Mouse (Mus musculus) urinary bladder, postnatal 25 days (tissue): ENCODE results near the gene Atxn10.

Source experiments
- DNase-seq: peaks from one replicate; pipeline ENCODE4 v3.0.0; 2022; ENCODE audit warnings: low spot score

Gene Atxn10

DNA sequence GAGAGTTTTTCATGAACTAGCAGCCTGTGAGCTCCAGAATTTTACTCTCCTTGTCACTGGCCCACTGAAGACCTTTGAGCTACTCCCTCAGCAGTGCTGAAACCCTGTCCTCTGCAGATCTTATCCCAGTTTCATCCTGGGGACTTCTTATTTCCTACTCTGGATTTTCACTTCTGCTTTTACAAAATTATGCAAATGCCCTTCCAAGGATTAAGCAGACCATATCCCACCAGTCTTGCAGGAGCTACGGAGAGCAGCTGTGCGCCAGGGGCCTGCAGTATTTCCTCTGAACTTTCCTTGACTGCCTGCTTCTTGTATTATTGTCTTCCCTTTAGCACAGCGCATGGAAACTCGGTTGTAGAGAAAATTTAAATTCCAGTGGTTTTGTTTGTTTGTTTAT is 68.7 kb downstream of the Atxn10 start:
- no peak for DNase-seq

GRCm38 (mm10) chr15:85405567-85405966 is 69.5 kb downstream of the Atxn10 start:
- no peak for DNase-seq

DNA sequence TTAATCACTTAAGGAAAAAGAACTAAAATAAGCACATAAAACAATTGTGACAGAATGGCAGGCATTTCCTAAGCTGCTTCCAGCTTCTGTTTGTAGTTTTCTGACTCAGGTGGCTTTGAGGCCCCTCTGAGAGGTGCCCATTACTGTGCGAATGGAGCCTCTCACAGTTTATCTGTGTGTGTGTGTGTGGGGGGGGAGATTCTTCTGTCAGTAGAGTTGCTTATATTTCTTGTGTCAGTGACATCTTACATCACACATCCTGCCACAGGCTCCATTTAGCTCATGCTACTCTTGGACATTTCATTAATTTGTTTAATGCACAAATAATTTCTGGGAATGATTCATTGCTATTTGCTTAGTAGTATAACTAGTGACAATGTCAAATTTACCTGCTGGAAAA is 70.8 kb downstream of the Atxn10 start:
- no peak for DNase-seq

DNA sequence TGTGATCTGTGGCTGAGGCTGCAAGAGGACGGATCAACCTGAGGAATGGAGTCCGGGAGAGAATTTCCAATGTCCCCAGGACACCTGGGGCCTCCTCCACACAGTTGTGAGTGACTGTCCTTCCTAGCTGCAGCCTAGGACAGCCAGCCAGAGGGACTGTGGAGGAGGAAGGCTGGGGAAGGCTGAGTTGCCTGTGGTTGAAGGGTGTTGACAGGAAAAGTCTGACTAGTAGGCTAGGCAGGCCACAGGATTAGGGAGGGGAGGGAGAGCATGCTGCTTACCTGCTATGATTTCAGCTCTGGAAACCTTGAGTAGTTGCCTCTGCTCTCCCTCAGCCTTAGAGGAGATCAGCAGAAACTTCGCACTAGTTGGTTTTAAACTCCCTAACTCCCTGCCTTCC is 71.3 kb downstream of the Atxn10 start:
- no peak for DNase-seq

DNA sequence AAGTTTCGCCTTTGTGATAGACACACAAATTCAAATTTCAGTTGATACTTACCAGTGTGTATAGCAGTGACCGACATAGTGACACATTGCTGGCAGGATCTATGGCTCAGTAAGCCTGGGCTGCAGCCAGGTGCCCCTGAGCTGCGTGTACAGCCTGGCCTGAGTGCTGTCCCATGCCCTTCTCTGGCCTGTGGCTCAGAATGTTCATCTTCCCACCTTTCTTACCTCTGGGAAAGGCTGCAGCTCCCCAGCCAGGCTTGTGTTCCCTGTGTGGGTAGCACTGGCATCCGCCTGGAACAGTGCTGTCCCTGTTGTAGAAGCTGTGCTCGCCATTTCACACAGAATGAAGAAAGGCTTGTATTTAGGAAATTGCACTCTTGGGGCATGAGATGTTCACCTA is 72.7 kb downstream of the Atxn10 start:
- DNase-seq: no peak

DNA sequence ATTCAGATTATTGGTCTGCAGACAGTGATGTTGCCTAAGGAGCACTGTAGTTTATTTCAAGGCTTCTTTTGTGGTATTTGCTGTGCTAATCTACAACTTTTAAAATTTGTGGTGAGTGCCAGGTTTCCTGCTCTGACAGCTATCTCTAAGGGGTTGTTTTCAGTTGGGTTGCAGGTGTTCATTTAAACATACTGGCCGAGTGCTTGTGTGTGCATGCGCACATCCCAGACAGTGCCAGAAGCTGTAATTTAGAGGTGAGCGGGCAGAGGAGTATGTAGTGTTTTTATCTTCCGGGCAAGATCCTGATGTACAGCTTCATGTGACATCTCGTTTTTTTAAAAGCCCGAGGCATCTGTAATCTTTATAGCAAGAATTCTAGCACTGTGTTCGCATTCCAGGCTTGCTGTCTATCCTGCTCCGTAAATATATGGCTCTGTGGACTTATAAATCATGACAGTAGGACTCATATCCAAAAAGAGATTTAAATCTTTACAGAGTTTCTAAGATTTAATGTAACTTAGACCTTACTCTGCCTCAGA is 73.3 kb downstream of the Atxn10 start:
- no peak for DNase-seq

GRCm38 (mm10) chr15:85409836-85410235 is 73.8 kb downstream of the Atxn10 start:
- no peak for DNase-seq

DNA sequence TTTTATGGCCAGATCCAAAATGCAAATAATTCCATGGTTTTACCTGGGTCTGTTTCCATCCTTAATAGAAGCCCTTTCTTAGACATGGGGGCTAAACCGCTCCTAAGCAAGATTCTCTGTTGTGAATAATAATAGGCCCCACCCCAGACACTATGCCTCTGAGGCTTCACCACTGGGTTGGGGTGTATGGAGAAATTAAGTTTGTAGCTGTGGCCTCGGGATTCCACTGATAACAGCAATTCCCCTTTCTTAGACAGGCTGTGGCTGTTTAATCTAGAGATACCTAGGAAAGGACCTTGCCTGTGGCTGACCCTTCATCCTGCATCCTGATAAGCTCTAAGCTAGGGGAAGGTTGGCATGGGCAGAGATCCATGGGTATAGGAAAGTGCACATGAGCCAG is 78.6 kb downstream of the Atxn10 start:
- DNase-seq: no peak

GRCm38 (mm10) chr15:85420686-85421085 is 84.6 kb downstream of the Atxn10 start:
- no peak for DNase-seq

DNA sequence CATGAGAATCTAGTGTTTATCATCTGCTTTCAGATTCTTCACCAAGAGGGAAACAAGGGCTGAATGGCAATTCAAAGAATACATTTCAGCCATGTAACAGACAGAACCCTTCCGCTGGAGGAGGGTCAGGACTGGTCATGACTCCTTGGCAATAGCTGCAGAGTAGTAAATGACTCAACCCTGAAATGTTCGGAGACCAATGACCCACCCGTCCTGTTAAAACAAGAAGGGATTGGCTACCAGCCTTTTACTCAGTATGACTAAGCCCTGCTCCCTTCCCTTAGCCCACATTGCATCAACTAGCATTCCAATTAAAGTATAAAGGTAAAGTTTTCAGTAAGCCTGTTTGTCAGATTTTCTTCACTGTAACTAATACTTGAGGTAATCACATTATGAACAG is 88.2 kb downstream of the Atxn10 start:
- DNase-seq: peak; percentile 31

- no peak for DNase-seq
Observed at GRCm38 (mm10) chr15:85428140-85428539, 92.1 kb downstream of the Atxn10 start.

DNA sequence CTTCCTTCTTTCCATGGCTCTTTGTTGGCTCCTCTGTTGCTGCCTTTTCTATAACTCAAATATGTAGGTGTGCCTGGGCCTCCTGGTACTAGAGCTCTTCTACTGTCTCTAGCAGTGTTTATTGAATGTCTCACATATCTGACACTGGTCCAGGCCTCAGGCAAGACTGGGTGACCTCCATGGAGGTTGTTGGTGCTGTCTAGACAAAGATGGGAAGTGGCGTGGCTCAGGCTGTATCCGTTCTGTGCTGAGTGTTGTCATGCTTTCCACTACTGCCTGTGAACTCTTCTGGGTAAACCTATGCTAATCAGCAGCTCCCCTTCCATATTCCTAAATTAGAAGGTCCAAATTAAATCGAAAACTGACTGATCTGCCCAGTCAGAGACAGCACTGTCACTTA is 106.5 kb downstream of the Atxn10 start:
- no peak for DNase-seq

DNA sequence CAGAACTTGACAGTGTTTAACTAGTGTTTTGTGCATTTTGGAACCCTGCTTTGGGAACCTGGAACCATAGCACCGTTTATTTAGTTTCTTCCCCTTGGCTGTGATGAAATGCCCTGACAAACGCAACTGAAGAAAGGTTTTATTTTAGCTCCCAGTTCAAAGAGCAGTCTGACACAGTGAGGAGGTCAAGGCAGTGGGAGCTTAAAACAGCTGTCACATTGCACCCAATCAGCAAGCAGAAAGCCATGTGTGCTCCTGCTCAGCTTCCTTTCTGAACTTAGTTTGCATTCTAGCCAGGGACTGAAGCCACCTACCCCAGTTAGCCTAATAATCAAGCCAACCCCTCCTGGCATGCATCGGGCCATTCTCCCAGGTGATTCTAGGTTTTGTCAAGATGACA is 110.6 kb downstream of the Atxn10 start:
- no peak for DNase-seq

DNA sequence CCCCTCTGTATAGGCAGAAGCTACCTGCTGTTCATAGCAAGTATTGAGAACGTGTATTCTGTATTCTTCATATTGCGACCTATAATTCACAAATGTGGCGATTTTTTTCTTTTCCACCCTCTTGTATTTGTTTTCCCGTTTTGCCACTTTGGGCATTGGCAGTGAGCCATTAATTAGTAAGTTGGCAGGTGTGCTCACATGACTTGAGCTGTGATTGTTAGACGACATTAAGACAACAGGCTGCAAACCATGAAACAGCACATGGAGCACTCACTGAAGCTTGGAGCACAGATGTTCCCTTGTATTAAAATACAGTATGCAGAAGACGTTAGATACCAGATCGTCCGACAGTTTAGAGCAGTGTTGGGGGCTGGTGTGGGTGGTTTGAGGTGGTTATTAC is 120.8 kb downstream of the Atxn10 start:
- no peak for DNase-seq

- DNase-seq: no peak
Observed at GRCm38 (mm10) chr15:85457838-85458237, 121.8 kb downstream of the Atxn10 start.

GRCm38 (mm10) chr15:85458631-85459082 is 122.6 kb downstream of the Atxn10 start:
- no peak for DNase-seq

DNA sequence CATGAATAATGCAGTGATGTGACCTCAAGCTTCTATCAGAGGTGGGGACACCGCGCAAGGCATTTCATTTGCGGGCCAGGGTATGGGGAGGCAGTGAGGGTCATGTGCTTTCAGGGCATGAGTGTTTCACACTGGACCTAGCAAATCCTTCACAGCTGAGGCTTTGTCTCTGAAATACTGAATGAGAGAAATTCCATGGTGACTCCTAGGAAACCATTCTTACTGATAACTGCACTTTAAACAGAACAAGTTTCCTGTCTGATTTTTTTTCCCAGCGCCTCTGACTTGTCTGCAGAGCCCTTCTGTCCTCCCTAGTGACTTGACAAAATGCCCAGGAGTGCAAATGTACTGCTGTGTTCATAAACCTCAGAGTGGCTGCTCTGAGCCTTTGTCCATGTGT is 125.5 kb downstream of the Atxn10 start:
- no peak for DNase-seq

GRCm38 (mm10) chr15:85462138-85462537 is 126.1 kb downstream of the Atxn10 start:
- no peak for DNase-seq

DNA sequence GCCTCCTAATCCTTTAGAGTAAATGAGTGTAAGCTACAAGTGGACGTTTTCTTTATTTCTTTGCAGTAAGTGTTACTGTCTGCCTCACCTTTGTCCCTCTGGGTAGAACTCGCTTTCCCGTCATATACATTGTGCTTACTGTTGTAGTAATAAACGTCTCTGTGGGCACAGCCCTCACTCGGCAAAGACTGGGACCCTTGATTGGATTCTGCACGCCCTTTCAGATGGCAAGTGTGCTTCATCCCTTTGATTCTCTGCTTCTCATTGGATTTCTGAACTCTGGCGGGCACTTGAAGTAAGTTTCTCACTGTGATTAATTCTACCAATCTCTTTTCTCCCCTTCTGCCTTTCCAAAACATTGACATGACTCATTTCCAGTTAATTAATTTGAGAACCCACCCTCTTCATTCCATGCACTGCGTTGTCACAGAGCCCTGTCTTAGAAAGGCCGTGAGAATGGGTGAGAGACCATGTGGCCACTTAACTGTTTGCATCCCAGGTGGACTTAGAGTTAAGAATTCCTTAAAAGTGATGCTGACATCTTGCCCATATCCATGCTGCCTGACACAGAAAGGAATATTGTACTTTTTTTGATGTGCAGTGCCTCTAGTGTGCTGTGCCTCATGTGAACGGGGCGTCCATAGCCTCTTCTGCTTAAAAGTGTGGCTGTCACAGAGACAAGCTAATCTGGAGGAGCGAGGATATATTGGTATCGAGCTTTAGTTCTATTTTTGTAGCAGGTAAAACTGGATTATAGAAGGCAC is 127.2 kb downstream of the Atxn10 start:
- no peak for DNase-seq

- DNase-seq: no peak
Observed at GRCm38 (mm10) chr15:85464190-85464589, 128.1 kb downstream of the Atxn10 start.

- DNase-seq: no peak
Observed at GRCm38 (mm10) chr15:85464823-85465565, 128.9 kb downstream of the Atxn10 start.

GRCm38 (mm10) chr15:85466456-85467067 is 130.5 kb downstream of the Atxn10 start:
- DNase-seq: no peak

DNA sequence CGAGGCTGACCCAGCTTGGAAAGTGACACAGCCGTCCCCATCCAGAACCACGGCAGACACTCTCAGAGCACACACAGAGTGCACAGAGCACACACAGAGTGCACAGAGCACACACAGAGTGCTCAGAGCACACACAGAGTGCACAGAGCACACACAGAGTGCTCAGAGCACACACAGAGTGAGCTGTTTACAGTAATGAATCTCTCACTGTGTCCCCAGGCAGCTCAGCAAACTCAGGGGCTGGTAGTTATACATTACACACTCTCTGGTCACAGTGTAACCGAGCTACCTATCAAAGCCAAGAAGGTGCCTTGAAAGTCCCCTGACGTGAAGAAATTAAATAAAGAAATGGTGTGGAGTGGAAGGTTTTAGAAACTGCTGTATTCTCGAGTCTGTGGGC is 133.4 kb downstream of the Atxn10 start:
- no peak for DNase-seq
